Mouse (Mus musculus) heart, adult 18-20 months (tissue): Measurements from ENCODE around the gene Ptpn11. TPM values are rescaled to one million over a fixed set of nuclear protein-coding genes. Genes with fewer than 3 reads are reported as not detected.
"Not testable (repeated sequence)": the region's sequence is repeated elsewhere in the genome, so short reads cannot be mapped to it uniquely, and the experiment has no call there.

Experiments used
- DNase-seq, 2 experiments: peaks; one replicate each; pipeline ENCODE4 v3.0.0; 2021 to 2022; ENCODE audit warnings: mixed read lengths in 1 of 2
- long read RNA-seq, 2 experiments: library from polyadenylated mRNA; stranded (forward); transcript quantifications; one replicate each; pipeline ENCODE4 v2.0.0; 2021
- total RNA-seq, 2 experiments: library from RNA; stranded (reverse); gene quantifications; 2 replicates each; pipeline ENCODE4 v1.2.3; 2021

Ptpn11 gene
- total RNA-seq, result 100 to 1,000 TPM; 172 to 174 TPM
- long read RNA-seq, experiment 1, full-length matches to known transcripts, result 5 of 14 reads
- long read RNA-seq, experiment 1, partial matches to known transcripts, result 0 of 14 reads
- long read RNA-seq, experiment 1, other reads (novel, unspliced or antisense), result 9 of 14 reads
- long read RNA-seq, experiment 2, full-length matches to known transcripts, result 5 of 15 reads
- long read RNA-seq, experiment 2, partial matches to known transcripts, result 2 of 15 reads
- long read RNA-seq, experiment 2, other reads (novel, unspliced or antisense), result 8 of 15 reads

DNA sequence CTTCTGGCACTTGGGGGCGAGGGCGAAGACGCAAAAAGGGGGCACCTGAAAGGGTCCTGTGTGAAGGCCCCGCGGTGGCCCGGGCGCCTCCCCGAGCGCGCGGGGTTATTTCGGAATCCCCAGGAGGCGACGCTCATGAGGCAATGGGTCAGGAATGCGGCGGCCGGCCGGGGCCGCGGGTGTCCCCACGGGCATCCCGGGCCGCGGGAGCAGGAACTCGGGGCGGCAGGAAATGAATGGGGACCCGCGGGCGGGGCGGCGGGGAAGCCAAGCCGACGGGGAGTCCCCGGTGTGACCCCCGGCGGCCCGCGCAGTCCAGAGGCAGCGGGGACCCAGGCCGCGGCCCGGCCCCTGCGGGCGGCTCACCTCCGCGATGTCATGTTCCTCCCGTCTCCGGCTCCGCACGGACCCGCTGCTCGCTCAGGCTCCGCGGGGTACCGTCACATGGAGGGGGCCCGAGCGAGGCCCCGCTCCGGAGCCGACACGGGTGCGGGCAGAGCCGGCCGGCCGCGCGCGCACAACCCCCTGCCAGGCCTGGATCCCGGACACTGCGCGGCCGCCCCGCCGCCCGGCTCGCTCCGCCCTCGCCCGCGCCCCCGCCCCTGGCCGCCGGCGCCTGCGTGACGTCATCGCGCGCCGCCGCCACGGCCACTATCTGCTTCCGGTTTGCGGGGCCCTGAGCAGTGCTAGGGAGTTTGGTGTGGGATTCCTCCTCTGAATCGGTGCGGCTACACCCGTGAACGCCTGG lies at the start of gene Ptpn11:
Ptpn11 (minus strand) TSS at position 562 of the 748 bp plus-strand sequence.
- peak; percentile 86 for DNase-seq

DNA sequence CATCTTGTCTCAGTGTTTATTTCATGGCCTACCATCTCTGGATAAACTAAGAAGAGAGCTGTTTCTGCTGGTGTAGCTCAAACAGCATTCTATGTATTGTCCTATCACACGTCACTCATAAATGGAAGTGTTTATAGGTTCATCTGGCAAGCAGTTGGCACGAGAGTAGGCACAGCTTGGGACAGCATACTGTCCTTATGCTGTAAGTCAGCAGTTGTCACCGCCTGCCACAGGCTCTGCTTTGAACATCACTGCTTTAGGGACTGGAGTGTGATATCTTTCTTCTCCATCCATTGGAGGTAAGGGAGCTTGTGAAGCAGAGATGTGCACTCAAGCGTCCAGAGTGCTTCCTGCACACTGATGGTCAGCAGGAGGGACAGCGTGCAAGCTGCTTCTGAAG lies 48.6 kb upstream of the Ptpn11 start:
- DNase-seq, result no peak

DNA sequence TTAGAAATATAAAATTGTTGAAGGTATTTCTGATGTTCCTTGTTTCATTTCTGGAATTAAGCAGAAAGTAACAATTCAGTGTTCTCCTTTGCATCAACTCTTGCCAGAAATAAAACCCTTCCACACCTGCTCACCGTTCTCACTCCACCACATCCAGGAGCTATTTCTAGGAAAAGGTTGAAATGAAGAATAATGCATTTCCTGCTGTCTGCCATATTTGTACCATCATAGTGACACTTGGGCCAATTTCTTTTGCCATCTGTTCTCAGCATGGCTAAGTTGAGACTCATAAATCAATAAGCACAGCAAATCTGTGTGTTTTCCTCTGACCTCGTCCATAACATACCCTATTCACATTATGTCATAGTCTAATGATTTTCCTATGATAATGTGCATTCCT lies 47.0 kb upstream of the Ptpn11 start:
- no peak for DNase-seq

DNA sequence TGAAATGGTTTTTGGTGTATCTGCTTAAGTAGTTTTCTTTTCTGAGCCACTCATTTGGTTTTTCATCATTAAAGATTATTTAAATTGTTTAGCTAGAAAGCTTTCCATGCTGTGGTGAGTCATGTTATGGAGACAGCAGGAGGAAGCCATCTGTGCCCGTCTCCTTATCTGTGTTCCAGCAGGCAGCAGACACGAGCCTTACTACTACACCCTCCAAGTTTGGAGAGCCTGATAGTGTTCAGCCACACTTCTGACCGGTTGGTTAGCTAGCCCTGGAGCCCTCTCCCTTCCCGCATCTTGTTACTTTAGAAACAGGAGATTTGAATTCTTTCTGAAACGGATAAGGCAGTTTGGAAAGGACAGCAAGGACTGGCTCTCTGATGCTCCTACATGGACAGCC lies 45.0 kb upstream of the Ptpn11 start:
- peak; percentile 26 to 39 for DNase-seq

DNA sequence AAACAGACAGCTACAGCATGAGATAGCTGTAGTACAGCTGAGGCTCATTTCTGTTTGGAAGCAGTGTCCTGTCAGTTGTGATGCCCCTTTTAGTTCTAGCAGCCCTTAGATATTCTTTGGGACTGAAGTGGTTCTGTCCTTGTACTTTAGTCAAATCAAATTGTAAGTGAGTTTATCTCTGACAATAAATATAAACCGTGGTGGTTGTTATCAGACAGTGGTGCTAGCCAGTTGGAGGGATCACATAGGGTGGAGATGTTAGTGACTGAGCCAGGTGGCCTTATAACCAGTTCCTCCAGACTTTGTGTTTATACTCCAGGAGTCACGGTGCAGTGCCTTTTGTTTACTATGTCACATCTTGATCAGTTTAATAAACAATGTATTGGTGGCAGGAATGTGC lies 42.5 kb upstream of the Ptpn11 start:
- no peak for DNase-seq

DNA sequence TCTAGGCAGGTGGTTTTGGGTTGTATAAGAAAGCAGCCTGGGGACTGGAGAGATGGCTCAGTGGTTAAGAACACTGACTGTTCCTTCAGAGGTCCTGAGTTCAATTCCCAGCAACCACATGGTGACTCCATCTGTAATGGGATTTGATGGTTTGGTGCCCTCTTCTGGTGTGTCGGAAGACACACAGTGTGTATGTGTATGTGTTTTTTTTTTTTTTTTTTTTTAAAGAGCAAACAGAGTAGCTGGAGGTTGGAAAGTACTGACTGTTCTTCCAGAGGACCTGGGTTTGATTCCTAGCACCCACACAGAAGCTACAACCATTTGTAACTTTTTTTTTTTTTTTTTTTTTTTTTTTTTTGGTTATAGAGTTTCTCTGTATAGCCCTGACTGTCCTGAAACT lies 41.6 kb upstream of the Ptpn11 start:
- no peak for DNase-seq

DNA sequence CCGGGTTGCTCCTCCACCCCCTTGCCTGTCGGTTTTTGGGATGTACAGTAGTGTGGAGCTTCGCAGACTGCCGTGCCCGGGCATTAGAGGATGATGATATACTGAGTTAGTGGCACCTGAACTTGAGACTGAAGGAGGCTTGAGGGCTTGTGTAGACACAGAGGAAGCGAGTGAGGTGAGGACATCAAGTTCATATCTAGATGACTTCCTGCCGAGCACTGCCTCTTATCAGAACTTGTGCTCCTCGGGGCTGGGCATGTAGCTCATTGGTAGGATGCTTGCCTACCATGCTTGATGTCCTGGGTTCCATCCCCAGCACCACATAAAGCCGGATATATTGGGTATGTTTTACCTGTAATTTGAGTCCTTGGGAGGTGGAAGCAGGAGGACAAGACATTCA lies 39.6 kb upstream of the Ptpn11 start:
- no peak for DNase-seq

DNA sequence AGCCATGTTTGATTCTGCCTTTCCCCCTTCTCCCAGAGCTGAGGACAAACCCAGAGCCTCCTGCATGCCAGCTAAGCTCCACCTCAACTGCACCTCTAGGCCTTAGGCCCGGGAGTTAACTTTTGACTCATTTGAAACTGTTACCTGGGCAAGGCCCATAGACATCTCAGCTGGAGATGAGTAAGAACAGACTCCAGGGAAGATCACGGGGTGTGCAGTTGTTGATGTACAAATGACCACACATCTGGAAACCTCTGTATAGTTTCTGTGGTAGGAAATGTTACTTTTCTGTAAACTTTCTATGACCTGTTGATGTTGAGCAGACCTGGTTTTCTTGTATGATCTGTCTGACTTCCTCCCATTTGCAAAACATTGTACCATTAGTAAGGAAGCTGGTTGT lies 38.0 kb upstream of the Ptpn11 start:
- DNase-seq, result no peak

DNA sequence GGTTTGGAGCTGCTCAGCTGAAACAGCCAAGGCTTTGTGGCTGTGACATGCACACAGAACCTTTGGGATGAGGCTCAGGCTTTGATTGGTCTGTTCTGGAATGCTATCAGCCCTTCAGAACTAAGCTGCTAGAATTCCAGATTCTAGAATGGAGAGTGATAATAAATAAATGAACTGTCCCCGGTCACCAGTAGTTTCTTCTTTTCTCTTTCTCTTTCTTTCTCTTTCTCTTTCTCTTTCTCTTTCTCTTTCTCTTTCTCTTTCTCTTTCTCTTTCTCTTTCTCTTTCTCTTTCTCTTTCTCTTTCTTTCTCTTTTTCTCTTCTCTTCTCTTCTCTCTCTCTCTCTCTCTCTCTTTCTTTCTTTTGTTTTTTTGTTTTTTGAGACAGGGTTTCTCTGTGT lies 36.1 kb upstream of the Ptpn11 start:
- DNase-seq, result not testable (repeated sequence)

DNA sequence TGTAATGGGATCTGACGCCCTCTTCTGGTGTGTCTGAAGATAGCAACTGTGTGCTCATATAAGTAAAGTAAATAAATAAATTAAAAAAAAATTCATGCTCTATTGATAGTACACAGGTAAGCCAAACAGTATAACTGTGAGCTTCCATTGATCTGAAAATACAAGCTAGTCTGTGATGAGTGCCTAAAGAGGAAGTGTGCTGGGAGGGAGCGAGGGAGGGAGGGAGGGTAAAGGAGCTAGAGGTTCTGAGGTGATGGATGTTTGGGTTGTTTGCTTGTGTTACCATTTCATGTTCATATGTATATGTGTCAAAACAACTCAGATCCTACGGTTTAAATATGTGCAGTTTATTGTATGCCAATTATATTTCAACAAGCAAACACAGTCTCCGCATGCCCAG lies 35.6 kb upstream of the Ptpn11 start:
- no peak for DNase-seq

DNA sequence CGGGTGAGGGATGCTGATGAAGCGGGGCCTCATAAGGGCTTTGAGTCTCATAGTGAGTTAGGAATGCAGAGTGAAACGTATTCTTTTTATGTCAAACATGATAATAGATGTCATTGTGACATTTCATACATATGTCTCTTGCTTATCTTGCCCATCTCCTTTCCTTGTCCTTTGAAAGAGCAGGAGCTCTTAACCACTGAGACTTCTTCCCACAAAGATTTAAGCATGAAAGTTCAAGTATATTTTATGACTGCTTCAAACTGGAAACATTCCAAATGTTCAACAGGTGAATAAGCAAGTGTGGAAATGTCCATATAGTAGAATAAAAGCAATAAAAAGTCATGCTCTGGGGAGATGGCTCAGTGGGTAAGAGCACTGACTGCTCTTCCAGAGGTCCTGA lies 35.2 kb upstream of the Ptpn11 start:
- DNase-seq, result no peak

DNA sequence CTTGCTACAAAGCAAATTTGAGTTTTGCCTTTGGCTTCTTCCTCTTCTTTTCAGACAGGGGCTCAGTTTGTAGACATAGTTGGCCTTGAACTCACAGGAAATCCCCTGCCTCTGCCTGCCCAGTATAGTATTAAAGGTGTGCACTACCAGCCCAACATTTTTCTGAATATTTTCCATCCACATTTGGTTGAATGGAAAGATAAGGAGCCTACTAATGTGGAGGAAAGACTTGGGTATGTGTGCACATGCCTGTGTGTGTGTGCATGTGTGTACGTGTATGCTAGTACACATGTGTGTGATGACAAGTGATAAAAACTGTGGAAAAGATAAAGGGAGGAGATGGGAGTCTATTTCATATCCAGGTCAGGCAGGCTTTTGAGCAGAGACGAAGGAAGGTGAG lies 34.7 kb upstream of the Ptpn11 start:
- DNase-seq, result no peak

DNA sequence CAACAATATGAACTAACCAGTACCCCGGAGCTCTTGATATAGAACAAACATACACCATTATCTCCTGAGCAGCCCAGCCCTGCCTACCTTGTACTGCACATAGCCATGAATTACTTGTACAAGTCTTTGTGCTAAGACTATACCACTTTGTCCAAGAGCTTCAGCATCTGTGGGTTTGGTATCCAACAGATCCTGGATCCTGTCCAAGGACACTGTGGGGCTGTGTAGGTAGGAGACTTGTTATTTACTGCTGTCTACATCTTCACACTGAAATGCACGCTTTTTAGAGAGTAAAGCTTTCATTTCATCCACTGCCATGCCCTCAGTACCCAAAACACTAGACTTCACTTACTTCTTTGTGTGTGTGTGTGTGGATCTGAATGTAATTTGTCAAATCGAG lies 33.7 kb upstream of the Ptpn11 start:
- no peak for DNase-seq

DNA sequence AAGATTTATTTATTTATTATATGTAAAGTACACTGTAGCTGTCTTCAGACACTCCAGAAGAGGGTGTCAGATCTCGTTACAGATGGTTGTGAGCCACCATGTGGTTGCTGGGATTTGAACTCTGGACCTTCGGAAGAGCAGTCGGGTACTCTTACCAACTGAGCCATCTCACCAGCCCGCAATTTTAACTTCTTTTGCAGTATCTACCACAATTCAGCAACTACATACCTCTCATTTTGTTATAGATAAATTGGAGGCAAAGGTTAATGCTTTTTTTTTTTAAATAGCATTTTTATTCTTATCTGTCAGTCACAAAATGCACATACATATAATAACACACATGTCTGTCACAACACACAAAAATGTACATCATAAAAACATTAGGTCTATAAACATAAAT lies 32.8 kb upstream of the Ptpn11 start:
- DNase-seq, result not testable (repeated sequence)

DNA sequence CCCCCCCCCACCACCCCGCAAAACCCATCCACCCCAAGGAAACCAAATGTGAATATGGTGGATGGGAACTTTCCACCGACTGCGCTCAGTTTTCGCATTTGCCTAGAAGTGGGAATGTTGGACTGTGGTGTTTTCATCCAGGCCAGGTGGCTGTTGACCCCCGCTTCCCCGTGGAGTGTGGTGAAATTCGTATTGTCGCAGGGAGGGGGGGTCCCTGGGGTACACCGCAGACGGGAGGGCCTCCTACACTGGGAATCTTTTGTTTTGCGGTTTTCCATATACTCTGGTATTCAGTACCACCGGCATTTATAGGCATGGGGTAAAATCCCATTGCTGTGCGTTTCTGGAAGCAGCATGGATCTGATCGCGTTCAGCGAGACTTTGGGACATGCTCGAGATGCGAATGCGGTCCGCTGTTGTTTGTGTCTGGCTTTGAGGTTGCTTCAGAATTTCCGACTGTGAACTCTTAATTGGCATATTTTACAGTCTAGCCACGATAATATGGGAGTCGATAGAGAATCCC lies 30.2 kb upstream of the Ptpn11 start:
- DNase-seq, result no peak

DNA sequence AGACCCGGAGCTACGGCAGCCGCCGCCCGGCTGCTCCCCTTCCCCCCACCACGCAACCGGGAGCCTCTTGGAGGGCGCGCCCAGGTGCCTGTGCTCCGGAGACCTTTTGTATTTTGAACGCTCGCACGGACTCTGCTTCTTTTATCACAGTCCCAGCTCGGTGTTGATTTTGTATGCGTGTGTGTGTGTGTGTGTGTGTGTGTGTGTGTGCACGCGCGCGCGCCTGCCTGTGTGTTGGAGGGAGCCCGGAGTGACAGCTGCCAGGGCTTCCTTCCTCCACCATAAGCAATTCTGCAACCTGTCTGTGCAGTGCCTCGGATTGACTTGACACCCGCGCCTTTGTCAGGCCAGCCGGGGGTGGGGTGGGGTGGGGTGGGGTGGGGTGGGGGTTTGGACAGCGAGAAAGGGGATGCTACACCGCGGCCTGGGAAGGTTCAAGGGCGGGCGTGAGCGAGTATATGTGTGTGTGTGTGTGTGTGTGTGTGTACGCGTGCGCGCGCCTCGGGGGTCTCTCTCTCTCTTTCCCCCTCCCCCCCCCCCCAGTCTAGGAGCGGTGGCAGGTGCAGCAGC lies 29.6 kb upstream of the Ptpn11 start:
- DNase-seq, result peak; percentile 18 to 56

DNA sequence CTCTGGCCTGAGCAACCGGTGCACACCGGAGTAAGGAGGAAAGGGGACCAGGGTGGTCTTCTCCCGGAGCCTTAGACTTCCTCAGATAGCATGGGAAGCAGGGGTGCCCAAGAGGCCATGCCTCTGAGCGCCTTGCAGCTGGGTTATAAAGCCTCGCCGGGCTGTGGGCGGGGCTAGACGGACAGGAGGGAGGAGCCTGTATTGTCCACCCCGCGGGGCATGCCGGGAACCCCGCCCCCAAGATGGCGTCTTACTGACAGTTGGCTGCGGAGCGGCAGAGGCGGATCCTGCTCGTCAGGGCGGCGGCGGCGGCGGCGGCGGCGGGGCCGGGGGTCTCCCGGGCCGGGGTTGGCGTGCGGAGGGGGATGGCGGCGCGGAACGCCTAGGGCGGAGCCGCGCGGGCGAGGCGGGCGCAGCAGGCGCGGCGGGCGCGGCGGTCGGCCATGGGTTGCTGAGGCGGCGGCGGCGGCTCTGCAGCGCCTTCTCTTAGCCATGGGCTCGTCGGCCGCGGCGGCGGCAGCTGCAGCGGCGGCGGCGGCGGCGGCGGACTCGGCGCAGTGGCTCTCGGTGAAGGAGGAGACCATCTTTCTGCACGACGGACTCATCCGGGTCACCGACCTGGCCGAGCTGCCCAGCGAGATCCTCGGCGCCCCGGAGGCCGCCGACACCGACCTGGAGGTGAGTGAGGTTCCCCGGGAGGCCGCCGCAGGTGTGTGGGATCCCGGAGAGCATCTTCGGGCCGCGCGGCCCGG lies 29.0 kb upstream of the Ptpn11 start, which contains the start of gene Hectd4:
Hectd4 (plus strand) TSS at position 240 of the 752 bp plus-strand sequence.
- peak; percentile 96 to 99 for DNase-seq

DNA sequence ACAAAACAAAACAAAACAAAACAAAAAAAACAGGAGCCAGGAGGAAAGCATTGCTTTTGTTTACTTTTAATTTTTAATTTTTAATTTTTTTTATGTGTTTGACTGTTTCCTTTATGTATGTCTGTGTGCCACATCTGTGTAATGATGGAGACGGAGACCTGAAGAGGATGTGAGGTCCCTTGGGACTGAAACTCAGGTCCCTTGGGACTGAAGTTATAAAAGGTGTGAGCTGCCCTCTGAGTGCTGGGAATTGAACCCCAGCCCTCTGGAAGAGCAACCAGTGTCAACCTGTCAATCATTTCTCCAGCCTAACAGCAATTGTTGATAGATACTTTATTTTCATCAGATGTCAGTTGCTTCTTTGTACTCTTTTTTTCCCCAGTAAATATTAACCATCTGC lies 28.0 kb upstream of the Ptpn11 start:
- DNase-seq, result no peak

DNA sequence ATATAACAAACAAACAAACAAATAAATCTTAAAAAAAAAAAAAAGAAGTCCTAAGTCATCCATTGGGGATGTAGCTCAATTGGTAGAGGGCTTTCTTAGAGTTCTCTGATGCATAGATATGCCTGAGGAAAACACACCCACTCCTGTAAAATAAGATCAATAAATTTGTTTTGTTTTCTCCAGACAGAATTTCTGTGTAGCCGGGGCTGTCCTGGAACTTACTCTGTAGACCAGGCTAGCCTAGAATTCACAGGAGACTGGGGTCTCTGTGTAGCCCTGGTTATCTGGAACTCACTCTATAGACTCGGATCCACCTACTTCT lies 26.1 kb upstream of the Ptpn11 start:
- DNase-seq, result no peak

DNA sequence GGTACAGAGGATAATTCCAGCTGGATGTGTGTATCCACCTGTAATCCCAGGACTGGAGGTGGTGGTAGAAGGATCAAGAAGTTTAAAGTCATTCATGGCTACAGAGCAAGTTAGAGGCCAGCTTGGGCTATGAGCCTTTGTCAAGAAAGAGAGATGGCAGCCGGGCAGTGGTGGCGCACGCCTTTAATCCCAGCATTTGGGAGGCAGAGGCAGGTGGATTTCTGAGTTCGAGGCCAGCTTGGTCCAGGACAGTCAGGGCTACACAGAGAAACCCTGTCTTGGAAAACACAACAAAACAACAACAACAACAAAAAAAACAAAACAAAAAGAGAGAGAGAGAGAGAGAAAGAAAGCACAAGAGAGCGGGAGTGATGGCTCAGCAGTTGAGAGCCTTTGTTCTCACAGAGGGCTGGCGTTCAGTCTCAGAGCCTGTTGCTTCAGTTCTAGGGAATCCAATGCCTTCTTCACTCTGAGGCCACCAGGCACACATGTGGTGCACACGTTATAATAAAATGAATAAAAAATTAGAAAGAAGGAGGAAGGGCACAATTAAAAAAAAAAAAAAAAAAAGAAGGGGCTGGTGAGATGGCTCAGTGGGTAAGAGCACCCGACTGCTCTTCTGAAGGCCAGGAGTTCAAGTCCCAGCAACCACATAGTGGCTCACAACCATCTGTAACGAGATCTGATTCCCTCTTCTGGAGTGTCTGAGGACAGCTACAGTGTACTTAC lies 25.6 kb upstream of the Ptpn11 start:
- not testable (repeated sequence) for DNase-seq

DNA sequence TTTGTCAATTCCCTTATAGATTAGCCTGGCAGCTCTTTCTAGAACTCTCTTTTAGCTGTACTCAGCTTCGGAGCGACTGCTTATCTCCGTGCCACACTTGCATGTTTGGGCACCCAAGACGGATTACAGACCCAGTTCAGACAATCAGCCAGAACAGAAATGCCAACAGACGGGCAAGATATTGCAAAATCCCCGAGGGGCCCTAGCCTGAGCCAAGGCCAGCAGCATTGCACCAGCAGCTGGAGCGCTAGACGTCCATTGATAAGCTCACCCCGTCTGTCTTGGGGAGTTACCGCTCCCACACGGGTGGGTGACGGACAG lies 24.9 kb upstream of the Ptpn11 start:
- DNase-seq, result peak in 1 of 2 experiments; percentile 16
